Mouse (Mus musculus) heart, embryonic 14.5 days (tissue): ENCODE measurements around the gene Setx. TPM values are rescaled to one million over a fixed set of nuclear protein-coding genes. Genes with fewer than 3 reads are reported as not detected.
A peak's percentile ranks its signal among the peaks of the same experiment; 100 is the strongest.

ENCODE experiments used
- ATAC-seq: fragments of 200-750 bp; cut with Nextera tagmentation; 2 replicates; pipeline ENCODE4 v1.8.0; 2017; ENCODE audit warnings: low read depth, moderate TSS enrichment; ENCODE audit not compliant: insufficient number of reproducible peaks, insufficient read depth, low FRiP score
- H3K27ac ChIP-seq, 2 experiments: fragments of 200-500 bp in 1 of 2; fragments of 300-500 bp in 1 of 2; sonication (generic) in 1 of 2; replicated peaks in 1 of 2; 2 replicates each; pipeline ENCODE4 v1.5.1; 2012 to 2014; ENCODE audit warnings: low read depth in 2 of 2, low read length in 2 of 2, control low read depth in 1 of 2, mild to moderate bottlenecking in 1 of 2, mixed read lengths in 1 of 2; ENCODE audit not compliant: control insufficient read depth in 1 of 2, insufficient read depth in 1 of 2
- H3K27me3 ChIP-seq: fragments of 300-500 bp; sonication (generic); 2 replicates; pipeline ENCODE4 v1.6.1; 2014; ENCODE audit warnings: mild to moderate bottlenecking, low read length, control low read depth; ENCODE audit not compliant: control insufficient read depth, insufficient read depth
- H3K36me3 ChIP-seq: fragments of 300-500 bp; sonication (generic); 2 replicates; pipeline ENCODE4 v1.6.1; 2014; ENCODE audit warnings: mild to moderate bottlenecking, control low read depth, low read length, mixed read lengths; ENCODE audit not compliant: control insufficient read depth, insufficient read depth
- H3K4me1 ChIP-seq, 2 experiments: fragments of 200-500 bp in 1 of 2; fragments of 300-500 bp in 1 of 2; sonication (generic) in 1 of 2; 2 replicates each; pipeline ENCODE4 v1.6.1; 2012 to 2014; ENCODE audit warnings: low read length in 2 of 2, control low read depth in 1 of 2, mixed read lengths in 1 of 2; ENCODE audit not compliant: control insufficient read depth in 2 of 2, insufficient read depth in 2 of 2
- H3K4me2 ChIP-seq: fragments of 300-500 bp; sonication (generic); 2 replicates; pipeline ENCODE4 v1.6.1; 2014; ENCODE audit warnings: mild to moderate bottlenecking, low read length
- H3K4me3 ChIP-seq, 2 experiments: fragments of 200-500 bp in 1 of 2; fragments of 300-500 bp in 1 of 2; sonication (generic) in 1 of 2; 2 replicates each; pipeline ENCODE4 v1.5.1; 2012 to 2014; ENCODE audit warnings: low read length in 2 of 2, mild to moderate bottlenecking in 2 of 2, control low read depth in 1 of 2, low read depth in 1 of 2, moderate library complexity in 1 of 2; ENCODE audit not compliant: control insufficient read depth in 1 of 2, insufficient read depth in 1 of 2
- H3K9ac ChIP-seq: fragments of 300-500 bp; sonication (generic); 2 replicates; pipeline ENCODE4 v1.6.1; 2014; ENCODE audit warnings: mild to moderate bottlenecking, low read length
- H3K9me3 ChIP-seq: fragments of 300-500 bp; sonication (generic); 2 replicates; pipeline ENCODE4 v1.6.1; 2016; ENCODE audit warnings: low read length, control low read depth; ENCODE audit not compliant: control insufficient read depth
- WGBS: fragments of 180-500 bp; shearing (Covaris S2); extraction: QIAGEN DNeasy Blood & Tissue Kit; methylation state at CpG from one replicate; pipeline ENCODE4 v1.1.7; 2014; 5-methylcytosine and 5-hydroxymethylcytosine counted together
- polyA plus RNA-seq: library from polyadenylated mRNA; unstranded; fragments of >200 nt; fragmentation: Nextera tagmentation; extraction: Ambion mirVana; gene quantifications from 2 replicates; pipeline ENCODE4 v1.2.1, GENCODE M21; 2014

Setx gene
- polyA plus RNA-seq, 1 experiment from 2014 or later: 10.0 TPM

DNA sequence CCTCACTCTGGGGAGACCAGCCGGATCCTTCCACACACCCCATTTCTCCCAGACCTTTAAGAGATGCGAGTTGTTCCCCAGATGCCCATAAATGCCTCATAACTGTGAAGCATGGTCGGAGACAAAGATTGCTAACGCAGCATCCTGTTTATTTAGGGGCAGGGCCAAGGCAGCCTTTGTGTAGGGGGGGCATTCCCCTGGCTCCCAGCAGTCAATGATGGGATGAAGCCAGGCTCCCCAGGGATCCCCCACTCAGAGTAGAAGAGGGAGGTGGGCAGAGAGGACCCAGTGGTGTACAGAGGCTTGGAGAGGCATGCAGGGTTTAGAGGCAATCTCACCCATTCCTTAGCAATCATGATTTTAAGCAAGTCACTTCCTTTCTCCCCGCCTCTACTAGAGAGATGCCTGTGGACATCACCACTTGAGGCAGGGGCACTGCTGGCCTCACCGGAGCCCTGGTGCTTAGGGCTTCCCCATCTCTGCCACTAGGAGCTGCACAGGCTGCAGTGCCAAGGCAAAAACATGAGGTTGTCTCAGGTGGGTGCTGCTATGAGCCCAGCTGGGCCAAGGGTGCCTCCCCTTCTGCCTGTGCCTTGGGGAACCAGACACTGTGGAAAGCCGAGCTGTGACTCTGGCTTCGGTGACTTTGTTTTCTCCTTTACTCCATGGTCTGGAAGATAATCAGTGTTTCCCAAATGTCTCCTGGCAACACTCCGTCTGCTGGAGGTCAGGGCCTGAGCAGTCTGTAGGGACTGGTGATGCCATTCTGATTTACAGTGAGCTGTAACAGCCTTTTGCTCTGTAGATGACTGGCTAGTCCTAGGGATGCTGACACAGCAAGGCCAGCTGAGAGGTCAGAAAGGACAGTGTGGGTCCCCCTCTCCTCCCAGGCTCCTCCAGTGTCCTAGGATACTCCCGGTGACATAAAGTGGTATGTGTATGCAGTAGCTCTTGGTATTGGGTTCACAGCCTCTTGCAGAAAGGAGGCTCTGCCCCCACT lies 67.5 kb downstream of the Setx start:
- H3K27ac ChIP-seq: no peak overlapping the region
- no peaks in the 10 kb centered on the region for H3K36me3 ChIP-seq
- peaks cover 8 to 14% of the 10 kb centered on the region in 2 experiments; a peak in 3 of 4 replicates for H3K4me1 ChIP-seq
- no peak overlapping the region for H3K9ac ChIP-seq
- H3K27me3 ChIP-seq: peaks cover 20% of the 10 kb centered on the region
- H3K9me3 ChIP-seq: no peaks in the 10 kb centered on the region
- 50% methylated on average over 10 of the region's 10 CpGs for WGBS
- no peak overlapping the region for H3K4me2 ChIP-seq
- no peak overlapping the region for H3K4me3 ChIP-seq
- ATAC-seq: no peak

- Histone ChIP-seq H3K4me2 (no peak overlapping the region), H3K4me3 (no peak overlapping the region)
- no peak for ATAC-seq
Observed at GRCm38 (mm10) chr2:29192629-29193278, 68.8 kb downstream of the Setx start.

DNA sequence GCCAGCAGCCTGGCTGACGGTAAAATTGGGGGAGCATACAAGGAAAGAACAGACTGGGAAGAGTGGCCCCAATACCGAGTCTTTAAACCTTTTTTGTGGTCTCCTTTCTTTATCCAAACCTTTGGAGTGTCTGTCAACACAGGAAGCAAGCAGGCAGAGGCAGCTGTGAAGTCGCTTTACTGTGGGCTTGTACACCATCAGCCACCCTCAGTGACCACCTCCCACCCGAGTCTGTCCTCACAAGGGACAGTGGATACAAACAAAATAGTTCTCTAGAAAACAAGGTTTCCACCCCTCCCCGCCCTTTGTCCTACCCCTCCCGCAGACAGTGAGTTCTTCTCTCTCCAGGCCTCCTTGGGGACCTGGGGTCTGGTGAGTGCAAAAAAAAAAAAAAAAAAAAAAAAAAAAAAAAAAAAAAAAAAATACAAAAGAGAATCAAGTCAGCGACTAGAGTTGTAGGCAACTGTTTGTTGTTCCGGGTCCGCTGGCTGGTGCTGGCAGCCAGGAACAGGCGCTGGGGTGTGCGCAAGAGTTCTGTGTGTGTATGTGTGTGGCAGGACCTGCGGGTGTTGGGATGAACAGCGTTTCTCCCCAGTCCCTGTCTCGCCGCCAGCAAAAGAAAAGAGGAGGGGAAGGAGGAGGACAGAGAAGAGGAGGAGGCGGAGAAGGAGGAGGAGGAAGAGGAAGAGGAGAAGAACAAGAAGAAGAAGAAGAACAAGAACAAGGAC lies 70.0 kb downstream of the Setx start:
- no peaks in the 10 kb centered on the region for H3K9me3 ChIP-seq
- no peak overlapping the region; the same call in 1 of the 2 replicates for H3K9ac ChIP-seq
- H3K27ac ChIP-seq: no peak overlapping the region
- H3K4me1 ChIP-seq: peaks cover 8 to 14% of the 10 kb centered on the region in 2 experiments; a peak in 3 of 4 replicates
- H3K4me3 ChIP-seq: peak overlapping the region; percentile 52 to 56
- ATAC-seq: no peak
- WGBS: 24% methylated on average over 16 of the region's 16 CpGs
- peak overlapping the region; percentile 97 for H3K4me2 ChIP-seq
- peaks cover 34% of the 10 kb centered on the region for H3K27me3 ChIP-seq
- no peaks in the 10 kb centered on the region for H3K36me3 ChIP-seq

More at GRCm38 (mm10) chr2:29192629-29193278, 68.8 kb downstream of the Setx start:
- peaks cover 29% of the 10 kb centered on the region for H3K27me3 ChIP-seq
- peaks cover 8 to 14% of the 10 kb centered on the region in 2 experiments; a peak in 3 of 4 replicates for H3K4me1 ChIP-seq
- H3K9ac ChIP-seq: no peak overlapping the region
- no peak overlapping the region for H3K27ac ChIP-seq
- WGBS: 82% methylated on average over 8 of the region's 8 CpGs
- H3K36me3 ChIP-seq: no peaks in the 10 kb centered on the region
- no peaks in the 10 kb centered on the region for H3K9me3 ChIP-seq

- Histone ChIP-seq H3K9me3 (no peaks in the 10 kb centered on the region), H3K27ac (no peak overlapping the region), H3K27me3 (peaks cover 34% of the 10 kb centered on the region), H3K9ac (peak overlapping the region; percentile 56), H3K4me3 (peak overlapping the region; percentile 52 to 56), H3K4me2 (peak overlapping the region; percentile 97), H3K36me3 (no peaks in the 10 kb centered on the region), H3K4me1 (peaks cover 8 to 14% of the 10 kb centered on the region in 2 experiments; a peak in 3 of 4 replicates)
- 2% methylated on average over 56 of the region's 61 CpGs for WGBS
- ATAC-seq: 0 out of 2 replicates have a peak, but pooled peaks have one; percentile 37
Observed at GRCm38 (mm10) chr2:29194547-29195463, 70.8 kb downstream of the Setx start.

GRCm38 (mm10) chr2:29196844-29197243 lies 72.9 kb downstream of the Setx start:
- no peaks in the 10 kb centered on the region for H3K9me3 ChIP-seq
- peaks cover 49% of the 10 kb centered on the region for H3K27me3 ChIP-seq
- H3K27ac ChIP-seq: no peak overlapping the region
- H3K36me3 ChIP-seq: no peaks in the 10 kb centered on the region
- ATAC-seq: no peak
- WGBS: 61% methylated on average over 12 of the region's 12 CpGs
- no peak overlapping the region for H3K4me3 ChIP-seq
- no peak overlapping the region for H3K4me2 ChIP-seq
- no peak overlapping the region for H3K9ac ChIP-seq
- peaks cover 5 to 10% of the 10 kb centered on the region in 2 experiments; a peak in 3 of 4 replicates for H3K4me1 ChIP-seq

DNA sequence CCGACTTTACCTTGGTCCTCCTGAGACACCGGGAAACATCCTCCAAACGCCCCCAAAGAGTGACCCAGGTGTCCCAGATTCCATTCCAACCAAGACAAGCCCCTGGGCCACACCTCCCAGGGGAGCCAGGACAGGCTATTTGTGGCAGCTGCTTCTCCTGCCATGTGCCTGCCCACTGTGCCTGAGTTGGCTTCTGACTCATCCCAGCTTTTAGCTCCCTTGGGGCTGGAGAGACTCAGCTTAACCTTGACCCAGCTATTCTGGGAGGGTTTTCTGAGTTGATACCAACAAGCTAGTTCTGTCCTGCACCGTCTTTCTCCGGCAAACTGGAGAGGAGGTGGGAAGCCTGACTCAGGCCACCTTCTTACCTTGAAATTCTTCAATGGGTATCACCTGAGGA lies 74.5 kb downstream of the Setx start:
- no peak for ATAC-seq
- no peak overlapping the region for H3K4me2 ChIP-seq
- no peak overlapping the region for H3K27ac ChIP-seq
- H3K27me3 ChIP-seq: peaks cover 60% of the 10 kb centered on the region
- no peak overlapping the region for H3K9ac ChIP-seq
- H3K4me3 ChIP-seq: no peak overlapping the region
- no peaks in the 10 kb centered on the region for H3K9me3 ChIP-seq
- WGBS: 62% methylated on average over 5 of the region's 5 CpGs
- no peaks in the 10 kb centered on the region for H3K36me3 ChIP-seq
- peaks cover 5 to 10% of the 10 kb centered on the region in 2 experiments; a peak in 3 of 4 replicates for H3K4me1 ChIP-seq
